Mouse (Mus musculus) cortical plate, adult 2 months (tissue): ENCODE results near the gene Ctrb1.

Source experiments
- CTCF ChIP-seq: fragments of 200-500 bp; IDR thresholded peaks from 2 replicates; pipeline ENCODE4 v1.5.1; 2011; ENCODE audit warnings: mild to moderate bottlenecking, control low read depth, low read length; ENCODE audit not compliant: insufficient read depth; ENCODE audit errors: extremely low read depth
- POLR2A ChIP-seq: fragments of 200-500 bp; IDR thresholded peaks from 2 replicates; pipeline ENCODE4 v1.6.1; 2011; ENCODE audit warnings: mild to moderate bottlenecking, low read length, control low read depth; ENCODE audit not compliant: insufficient read depth; ENCODE audit errors: extremely low read depth

GRCm38 (mm10) chr8:111717866-111718265 lies 27.1 kb upstream of the Ctrb1 start:
- TF ChIP-seq CTCF (no peak), POLR2A (no peak)
